Mouse (Mus musculus) heart, postnatal 25 days (tissue): ENCODE data around the gene Adamts16. TPM values are rescaled to one million over a fixed set of nuclear protein-coding genes. Genes with fewer than 3 reads are reported as not detected.

ENCODE experiments used
- DNase-seq: peaks from one replicate; pipeline ENCODE4 v3.0.0; 2022; ENCODE audit warnings: low spot score
- intact Hi-C: fragments of 180-260 bp; cut with DNase I; formaldehyde crosslinking; loops from one replicate; pipeline ENCODE4 v1.15.1; 2025
- total RNA-seq, 2 experiments: library from RNA; stranded (reverse); gene quantifications; 2 replicates each; pipeline ENCODE4 v1.2.3; 2021

The Adamts16 gene
- total RNA-seq, 2 experiments from 2014 or later: not detected

DNA sequence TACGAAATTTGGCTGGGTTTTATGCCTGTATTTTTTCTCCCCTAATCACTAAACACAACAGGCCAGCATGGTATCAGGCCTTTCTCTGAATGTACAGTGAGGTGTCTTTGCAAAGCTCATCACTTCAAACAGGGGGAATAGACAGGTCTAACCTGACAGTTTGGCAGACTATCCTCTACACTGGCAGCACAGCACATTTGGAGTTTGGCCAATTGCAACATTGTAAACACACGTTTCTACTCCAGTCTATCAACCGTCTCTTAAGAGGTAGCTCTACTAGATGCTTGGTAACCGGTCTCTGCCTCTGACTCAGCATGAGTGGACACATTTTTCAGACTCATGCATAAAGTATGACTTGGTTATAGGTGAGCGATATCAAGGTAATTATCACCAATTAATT, 4.0 kb downstream of the Adamts16 start:
- no peak for DNase-seq
- intact Hi-C loops: no loop called here

DNA sequence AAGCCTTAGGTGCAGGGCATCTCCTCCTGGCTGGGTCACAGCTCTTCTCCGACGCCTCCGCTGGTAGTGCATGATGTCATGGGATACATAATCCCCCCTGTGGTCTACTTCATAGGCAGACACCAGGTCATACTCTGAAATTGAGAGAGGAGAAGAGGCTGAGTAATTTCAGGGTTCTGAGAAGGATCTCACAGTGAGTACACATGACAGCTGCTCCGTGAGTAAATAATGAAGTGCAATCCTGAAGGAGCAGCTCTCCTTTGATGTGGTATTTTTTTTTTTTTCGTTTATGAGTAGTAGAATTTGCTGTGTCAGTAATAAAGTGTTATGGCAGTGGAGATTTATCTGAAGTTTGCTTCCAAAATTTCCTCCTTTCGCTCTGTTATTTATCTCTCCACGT, 5.4 kb downstream of the Adamts16 start:
- no peak for DNase-seq
- intact Hi-C loops: no loop called here

DNA sequence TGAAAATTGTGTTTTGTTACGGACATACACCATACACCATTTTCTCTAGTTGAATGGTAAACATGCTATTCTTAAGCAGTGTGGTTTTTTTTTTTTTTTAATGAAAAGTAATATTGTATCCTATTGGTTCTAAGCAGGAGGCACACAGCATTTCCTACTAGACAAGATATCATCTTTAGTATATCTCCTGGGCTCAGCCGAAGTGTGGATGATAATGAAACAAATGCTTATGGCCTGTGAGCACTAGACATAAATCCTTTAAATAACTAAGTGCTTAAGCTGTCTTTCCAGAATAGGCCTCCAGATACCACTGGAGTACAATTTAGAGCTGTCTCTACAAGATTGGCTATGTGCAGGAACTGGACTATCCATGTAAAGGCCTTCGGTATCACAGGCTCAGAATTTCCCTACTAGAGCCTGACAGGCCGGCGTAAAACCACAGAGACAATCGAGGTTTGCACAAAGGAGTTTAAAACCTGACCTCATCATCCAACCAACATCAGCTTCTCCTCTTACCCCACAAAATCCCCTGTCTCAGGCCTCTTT, 8.9 kb downstream of the Adamts16 start:
- no peak for DNase-seq
- intact Hi-C loops: no loop called here

DNA sequence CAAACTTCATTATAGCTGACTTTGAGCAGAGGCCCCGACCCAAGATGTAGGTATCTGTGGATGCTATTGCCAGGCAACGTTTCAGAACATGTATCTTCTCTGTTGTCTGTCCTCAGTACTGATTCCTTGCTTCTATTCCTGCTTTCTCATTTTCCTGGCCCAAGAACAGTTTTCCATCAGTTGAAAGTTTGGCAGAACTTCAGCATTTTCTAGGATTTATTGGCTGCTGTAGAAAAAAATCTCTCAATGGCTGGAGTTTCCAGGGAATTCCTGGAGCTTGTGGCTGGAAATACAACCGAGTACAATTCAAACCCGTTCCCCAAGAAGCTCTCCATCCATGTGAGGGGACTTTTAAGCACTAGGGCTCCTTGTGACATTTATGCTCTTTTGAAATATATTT, 10.6 kb downstream of the Adamts16 start:
- no peak for DNase-seq
- intact Hi-C loops: no loop called here

DNA sequence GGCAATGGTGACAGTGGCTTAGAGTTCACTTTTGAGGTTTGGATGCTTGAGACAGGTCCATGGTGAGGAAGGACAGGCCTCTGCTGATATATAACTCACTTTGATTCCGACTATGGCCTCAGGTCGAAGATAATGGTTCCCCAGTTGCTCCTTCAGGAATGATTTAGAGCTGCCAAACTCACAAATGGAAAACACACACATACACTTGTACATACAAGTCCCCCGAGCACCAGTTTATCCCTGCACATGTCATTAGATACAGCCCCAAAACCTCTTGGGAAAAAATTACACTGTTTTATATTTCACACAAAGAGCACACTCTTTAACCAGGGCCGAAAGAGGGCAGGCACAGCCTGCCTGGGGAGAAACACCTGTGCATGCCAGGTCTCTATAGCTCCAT, 14.1 kb downstream of the Adamts16 start:
- intact Hi-C loops: no loop called here
- DNase-seq: no peak

DNA sequence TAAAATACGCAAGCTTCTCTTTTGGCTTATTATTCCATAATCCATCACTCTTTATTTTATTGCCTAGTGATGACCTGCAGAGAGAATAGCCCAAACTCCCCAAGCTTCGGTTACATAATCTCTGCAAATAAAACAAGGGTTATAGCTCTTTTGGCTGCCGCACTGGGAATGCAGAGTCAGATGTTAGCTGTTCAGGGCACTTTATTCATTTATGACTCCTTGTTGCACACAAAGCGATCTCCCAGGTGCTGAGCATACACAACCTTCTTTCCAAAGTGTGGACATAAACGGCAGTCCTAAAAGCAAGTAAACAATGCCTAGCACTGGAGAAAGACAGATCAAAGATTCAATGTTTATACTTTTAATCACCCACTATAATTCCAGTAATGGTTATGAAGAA, 16.3 kb downstream of the Adamts16 start:
- no peak for DNase-seq
- intact Hi-C loops: no loop called here

DNA sequence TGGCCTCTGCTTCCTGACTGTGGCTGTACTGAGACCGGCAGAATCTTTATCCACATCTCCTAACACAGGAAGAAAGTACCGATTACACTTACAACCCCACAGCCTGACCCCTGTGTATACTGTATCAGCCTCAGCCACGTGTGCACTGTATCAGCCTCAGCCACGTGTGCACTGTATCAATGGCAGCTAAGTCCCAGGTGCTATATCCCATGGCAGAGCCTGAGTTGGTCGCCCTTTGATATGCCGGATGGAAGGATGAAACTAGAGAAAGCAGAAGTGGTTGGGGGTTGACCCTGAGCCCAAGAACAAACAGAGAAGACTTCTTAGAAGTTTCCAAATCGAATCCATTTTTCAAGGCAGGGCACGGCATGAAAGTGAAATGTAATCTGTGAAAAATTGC, 17.9 kb downstream of the Adamts16 start:
- DNase-seq: no peak
- intact Hi-C loops: no loop called here

DNA sequence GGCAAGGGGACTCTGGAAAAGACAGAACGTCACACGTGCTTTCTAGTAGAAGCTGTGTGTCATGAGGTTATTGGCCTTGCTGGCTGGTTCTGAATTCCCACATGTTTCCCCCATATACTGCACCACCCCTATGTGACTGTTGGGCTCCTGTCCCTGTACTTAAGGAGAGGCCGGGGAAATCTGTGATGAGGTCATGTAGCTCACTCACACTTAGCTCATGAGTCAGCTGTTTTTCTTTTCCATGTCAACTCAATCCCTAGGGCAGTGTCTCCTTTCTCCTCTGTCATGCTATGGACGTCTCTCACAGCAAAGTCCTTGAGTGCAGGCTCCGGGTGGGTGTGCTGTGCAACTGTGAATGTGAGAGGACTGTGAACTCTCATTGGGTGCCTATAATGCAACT, 22.6 kb downstream of the Adamts16 start:
- intact Hi-C loops: no loop called here
- DNase-seq: no peak

DNA sequence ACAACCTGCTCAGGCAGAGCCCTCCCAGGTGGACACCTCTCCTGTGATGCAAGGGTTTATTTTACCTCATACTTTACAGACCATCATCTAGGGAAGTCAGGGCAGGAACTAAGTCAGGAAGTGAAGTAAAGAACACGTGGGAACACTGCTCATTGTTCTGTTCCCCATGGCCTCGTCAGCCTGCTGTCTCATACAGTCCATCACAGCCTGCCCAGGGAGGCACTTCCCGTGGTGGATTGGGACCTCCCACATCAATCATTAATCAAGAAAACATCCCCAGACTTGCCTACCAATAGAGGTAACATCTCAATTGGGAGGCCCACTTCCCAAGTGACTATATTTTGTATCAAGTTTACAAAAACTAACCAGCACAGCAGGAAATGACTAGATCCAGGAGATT, 27.2 kb downstream of the Adamts16 start:
- intact Hi-C loops: no loop called here
- DNase-seq: no peak

DNA sequence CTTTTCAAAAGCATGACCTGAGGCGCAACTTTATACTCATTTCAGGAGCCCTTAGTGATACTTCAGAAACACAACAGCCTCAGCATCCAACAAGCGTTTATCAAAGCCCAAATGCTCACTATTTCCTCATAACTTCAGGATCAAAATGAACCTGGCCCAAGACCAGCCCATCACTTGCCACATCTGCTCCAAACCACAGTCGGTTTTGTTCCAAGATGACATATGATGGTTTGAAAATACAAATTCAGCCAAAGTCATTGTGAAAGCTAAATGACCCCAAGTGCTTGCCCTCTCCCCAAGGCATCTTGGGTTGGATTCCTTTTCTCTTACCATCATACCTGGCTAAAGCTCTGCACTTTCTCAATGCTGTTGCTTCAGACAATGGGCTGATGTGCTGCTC, 36.1 kb downstream of the Adamts16 start:
- intact Hi-C loops: no loop called here
- no peak for DNase-seq

DNA sequence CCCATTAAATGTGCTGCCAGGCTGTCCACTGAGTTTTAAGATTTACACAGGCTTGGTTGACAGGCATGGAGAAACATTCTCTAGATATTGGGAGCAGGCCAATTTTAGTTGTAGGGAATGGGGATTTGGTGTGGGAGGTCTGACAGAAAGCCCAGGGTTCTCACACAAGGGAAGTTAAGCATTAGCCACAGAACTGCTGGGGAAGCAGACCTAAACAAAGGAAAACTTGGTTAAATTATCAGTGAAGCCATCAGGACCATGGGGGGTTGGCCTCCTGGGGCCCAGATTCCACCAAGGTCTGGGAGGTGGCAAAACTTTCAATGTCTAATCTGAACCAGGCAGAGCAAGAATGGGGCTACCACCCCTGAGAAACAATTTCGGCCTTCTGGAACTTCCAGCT, 38.8 kb downstream of the Adamts16 start:
- intact Hi-C loops: no loop called here
- DNase-seq: no peak

DNA sequence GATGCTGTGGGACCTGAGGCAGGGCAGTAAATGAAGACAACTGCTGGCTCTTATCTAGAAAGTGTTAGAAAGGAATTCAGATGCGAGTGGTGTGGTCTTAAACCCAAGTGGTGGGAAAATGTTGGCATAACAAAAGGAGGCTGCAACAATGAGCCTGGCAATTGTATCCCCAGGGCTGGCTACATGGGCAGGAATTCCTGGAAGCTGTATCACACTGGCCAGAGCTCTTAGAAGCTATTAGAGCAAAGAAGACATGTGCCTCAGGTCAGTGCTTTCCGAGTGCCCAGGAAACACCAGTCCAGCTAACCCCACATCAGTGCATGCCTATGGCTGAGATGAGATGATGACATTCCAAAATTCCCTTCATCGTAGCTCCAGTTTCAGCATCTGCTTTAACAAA, 42.3 kb downstream of the Adamts16 start:
- intact Hi-C loops: no loop called here
- no peak for DNase-seq

DNA sequence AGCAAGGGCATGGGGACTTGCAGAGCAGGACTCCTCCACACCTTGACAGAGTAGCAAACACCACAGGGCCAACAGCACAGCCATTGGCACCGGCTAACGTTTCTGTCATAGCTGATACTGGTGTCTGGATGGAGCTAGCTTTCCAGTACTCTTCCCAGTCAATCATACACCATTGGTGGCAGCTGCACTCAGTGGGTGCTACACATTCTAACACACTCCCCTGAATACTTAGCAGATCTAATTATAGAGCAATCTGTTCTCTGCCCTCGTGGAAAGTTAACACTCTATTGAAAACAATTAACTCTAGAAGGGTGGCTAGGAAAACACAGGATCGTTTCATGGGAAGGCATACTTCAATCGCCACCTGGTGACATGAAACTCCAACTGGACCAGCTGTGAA, 43.2 kb downstream of the Adamts16 start:
- DNase-seq: no peak
- intact Hi-C loops: no loop called here

DNA sequence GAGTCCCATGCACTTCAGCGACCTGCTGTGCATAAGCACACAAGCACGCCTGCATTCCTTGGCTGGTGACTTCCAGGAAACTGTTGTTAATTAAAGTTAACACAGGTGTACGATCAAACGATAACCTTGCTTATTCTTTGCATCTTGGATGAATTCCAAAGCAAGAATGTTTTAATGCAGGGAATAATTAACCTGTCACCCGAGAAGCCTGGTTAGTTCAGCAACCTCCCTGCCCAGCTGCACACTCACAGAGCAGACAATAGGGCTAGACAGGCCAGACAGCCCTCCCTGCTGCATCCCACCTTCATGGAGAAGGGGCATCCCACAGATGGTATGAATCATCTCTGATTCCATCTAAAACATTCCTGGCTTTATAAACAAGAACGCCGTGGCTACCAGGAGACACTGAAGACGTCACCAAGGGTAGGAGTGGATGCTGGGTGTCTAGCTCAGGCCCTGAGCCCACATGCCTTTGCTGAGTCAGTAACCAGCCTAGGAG, 47.5 kb downstream of the Adamts16 start:
- no peak for DNase-seq
- intact Hi-C loops: no loop called here

DNA sequence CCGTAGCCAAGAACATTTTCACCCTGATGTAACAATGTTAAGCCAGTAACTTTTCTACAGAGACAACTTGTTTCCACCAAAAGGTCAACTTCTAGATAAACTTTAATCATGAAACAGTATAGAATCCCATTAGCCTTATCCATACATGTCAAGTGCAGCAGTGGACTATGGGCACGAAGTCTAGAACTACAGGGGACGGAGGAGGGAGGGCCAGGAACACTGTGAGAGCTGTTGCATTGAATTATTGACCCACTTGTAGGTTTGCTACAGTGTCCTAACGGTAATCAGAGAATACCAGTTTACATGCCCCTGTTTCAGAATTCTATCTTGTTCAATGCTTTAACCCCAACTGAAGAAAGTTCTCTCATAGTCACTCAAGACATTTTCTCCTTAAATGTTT, 48.0 kb downstream of the Adamts16 start:
- DNase-seq: no peak
- intact Hi-C loops: no loop called here

DNA sequence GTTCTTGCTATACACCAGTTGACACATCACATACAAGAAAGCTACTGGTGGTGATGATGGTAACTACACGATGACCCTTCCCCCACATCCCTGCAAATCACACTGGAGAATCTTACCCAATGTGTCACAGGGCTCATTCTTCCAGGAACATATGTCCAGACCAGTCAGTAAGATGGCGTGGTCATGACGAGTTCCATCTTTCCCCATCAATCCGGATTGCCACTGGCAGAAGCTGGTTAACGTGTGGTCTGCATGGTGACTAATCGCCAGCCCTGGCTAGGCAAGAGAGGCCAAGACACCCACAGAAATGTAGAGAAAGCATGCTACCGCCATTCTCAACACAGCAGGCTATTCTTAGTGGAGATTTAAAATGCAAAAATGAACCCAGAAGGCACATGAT, 48.7 kb downstream of the Adamts16 start:
- DNase-seq: no peak
- intact Hi-C loops: no loop called here

DNA sequence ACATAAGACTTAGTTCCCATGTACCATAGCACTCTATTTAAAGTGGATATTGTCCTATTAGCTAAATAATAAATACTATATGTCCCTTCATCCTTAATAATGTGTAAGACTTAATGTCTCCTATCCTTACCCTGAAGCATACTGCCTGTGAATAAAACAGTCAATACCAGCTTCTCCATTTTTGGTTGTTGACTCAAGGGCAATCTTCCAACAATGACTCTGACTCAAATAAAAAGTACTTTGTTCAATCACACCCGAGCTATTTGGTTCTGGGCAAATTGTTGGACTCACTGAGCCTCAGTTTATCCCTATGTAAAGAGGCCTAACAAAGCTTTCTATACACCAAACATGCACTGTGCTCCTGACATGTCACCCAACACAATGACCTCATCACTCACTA, 51.8 kb downstream of the Adamts16 start:
- intact Hi-C loops: no loop called here

DNA sequence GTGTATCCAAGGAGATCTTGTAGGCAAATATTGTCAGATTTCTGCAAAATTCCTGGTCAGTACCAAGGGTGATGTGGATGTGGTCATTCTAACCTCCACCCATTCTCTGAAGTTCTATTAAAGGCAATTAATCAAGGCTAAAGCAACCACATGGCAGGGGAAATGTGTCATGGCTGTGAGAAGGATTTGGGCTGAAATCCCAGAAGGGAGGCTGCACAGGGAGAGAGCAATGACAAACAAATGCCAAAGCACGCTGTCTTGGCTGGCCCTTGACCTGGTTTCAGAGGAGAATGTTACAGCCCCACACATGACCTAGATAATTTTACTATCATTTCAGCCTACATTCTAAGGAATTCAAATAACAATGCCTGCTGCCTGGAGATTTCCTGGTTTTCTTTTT, 52.6 kb downstream of the Adamts16 start:
- intact Hi-C loops: no loop called here
- no peak for DNase-seq

More for the DNA sequence above, 51.8 kb downstream of the Adamts16 start:
- DNase-seq: no peak

DNA sequence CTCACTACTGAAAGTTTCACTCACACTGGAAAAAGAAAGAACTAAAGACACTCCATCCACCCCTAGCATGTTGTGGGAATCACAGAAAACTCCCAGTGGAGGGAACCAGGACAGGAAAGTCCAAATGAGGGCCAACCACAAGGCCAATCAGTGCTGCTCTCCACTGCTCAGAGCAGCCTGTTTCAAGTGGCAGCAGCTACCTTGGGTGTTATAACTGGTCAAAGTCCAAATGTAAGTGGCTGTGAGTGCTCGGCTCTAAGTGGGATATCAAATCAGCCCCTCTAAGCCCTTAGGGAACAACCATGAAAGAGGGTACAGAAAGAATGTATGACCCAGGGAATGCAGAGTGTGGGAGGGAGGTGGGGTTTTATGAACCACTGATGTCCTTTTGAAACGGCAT, 56.5 kb downstream of the Adamts16 start:
- DNase-seq: no peak
- intact Hi-C loops: no loop called here

DNA sequence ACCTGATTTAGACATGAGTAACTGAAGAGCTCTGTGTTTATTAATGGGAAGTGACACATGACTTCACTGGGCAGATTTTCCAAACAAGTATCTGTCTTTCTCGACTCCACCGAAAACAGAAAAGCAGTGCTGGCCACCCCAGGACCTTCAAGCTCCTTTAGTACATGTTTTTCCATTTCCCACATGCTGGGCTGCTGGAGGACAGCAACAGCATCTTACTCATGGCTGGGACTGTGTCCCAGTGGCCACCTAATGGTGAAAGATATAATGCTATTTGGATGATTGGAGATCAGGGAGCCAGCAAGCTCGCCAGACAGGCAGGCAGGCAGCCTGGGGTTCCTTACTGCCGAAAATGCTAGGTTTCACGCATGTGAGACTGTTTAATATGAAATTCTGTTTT, 57.5 kb downstream of the Adamts16 start:
- intact Hi-C loops: no loop called here
- DNase-seq: no peak

DNA sequence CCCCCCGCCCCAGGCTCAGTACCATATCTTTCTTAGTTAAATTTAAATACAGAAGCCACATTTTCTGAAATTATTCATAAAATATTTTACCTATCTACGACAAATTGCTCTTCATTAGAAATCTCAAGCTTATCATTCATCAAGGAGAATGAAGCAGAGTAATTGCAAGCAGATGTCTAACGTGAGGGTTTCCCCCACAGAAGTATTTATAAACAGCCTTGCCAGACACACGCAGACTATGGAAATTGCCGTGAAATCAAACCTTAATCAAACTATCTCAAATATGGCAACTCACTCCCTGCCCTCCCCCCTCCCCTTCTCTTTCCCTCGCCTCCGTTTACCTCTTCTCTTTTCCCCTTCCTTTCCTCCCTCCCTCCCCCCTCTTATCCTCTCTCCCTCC, 61.8 kb downstream of the Adamts16 start:
- no peak for DNase-seq
- intact Hi-C loops: no loop called here

DNA sequence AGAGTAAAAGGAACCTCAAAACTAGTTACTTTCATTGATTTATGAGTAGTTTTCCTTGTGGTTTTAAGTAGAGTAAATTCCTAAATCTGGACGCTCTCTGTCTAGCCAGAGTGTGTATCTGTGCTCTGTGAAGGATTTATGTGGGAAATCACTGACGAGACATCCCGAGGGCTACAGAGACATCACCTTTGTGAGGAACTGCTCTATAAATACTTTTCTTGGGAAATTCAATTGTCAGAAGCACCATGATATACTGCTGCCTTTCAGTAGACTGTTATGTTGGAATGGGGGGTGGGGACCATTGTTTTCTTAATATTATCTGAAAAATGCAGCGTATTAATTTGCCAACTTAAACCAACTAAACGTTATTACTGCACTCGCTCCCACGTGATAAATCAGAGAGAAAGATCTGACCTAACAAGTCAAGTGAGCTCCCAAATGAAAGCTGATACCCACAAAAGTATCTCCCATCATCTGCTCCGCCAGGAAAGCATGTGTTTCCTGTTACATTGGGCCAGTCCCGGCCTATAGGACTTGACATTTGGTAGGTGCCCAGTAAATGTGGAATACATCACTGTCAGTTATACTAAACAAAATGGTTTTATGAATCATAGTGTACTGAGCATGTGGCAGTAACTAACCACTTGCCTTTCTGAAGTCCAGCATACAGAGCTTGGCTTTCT, 62.6 kb downstream of the Adamts16 start:
- intact Hi-C loops: no loop called here
- no peak for DNase-seq
